Mouse (Mus musculus) stomach, postnatal 0 days (tissue): ENCODE measurements around the gene Tspan18.

ENCODE experiments used
- CTCF ChIP-seq: IDR thresholded peaks from 2 replicates; pipeline ENCODE4 v1.5.1; 2016; ENCODE audit warnings: antibody characterized with exemption, low read depth, mild to moderate bottlenecking, moderate library complexity
- EP300 ChIP-seq: optimal IDR thresholded peaks from 2 replicates; pipeline ENCODE3; 2016; ENCODE audit warnings: antibody characterized with exemption

GRCm38 (mm10) chr2:93318781-93319349 is 15.4 kb downstream of the Tspan18 start:
- TF ChIP-seq EP300: no peak
- TF ChIP-seq CTCF: no peak
